Mouse (Mus musculus): ENCODE measurements around the gene Tgfbr3. TPM values are rescaled to one million over a fixed set of nuclear protein-coding genes. Genes with fewer than 3 reads are reported as not detected.
A peak's percentile ranks its signal among the peaks of the same experiment; 100 is the strongest.

Gene Tgfbr3
- polyA plus RNA-seq (2015; fragmentation: Nextera tagmentation; extraction: Ambion mirVana), result 4.9 and 6.1 TPM in 2 replicates

DNA sequence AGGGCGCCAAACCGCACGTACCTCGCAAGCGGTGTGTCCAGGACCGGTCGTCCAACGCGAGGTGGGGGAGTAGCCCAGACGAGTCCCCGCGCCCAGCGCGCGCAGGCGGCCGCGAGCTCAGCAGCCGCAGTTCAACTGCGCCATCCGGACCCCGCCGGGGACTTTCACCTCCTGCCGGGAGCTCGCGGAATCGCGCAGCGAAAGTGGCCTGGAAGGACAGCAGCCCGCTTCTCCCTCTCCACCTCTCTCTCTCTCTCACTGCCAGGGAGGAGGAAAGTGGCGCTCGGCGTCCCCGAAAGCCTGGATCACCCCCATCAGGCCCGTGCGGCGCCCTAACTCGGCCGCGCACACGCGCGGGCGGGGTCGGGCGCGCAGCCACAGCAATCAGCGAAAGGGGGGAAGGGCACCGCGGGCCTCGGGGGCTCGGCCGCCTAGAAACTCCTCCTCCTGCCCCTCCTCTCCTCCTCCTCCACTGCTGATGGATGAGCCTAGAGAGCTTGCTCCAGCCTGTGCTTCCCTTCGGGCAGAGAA is at the start of gene Tgfbr3:
Tgfbr3 (minus strand) TSS at position 396 of the 531 bp plus-strand sequence.
- peak within 1 kb of the TSS; percentile 73 for H3K4me3 ChIP-seq
- no peaks in the 10 kb centered on the region for H3K36me3 ChIP-seq
- H3K4me1 ChIP-seq (replicated peaks), result peaks cover 15% of the 10 kb centered on the region
- H3K9ac ChIP-seq, result peak within 1 kb of the TSS; percentile 81
- H3K27me3 ChIP-seq, result peaks cover 36% of the 10 kb centered on the region
- peak within 1 kb of the TSS; percentile 99 for H3K4me2 ChIP-seq
- WGBS, result under 1% methylated on average over 51 of the region's 54 CpGs
- no peaks in the 10 kb centered on the region for H3K9me3 ChIP-seq
- peak within 1 kb of the TSS; percentile 78 for H3K27ac ChIP-seq
- peak; percentile 95 for ATAC-seq (ENCODE audit: low FRiP score)

DNA sequence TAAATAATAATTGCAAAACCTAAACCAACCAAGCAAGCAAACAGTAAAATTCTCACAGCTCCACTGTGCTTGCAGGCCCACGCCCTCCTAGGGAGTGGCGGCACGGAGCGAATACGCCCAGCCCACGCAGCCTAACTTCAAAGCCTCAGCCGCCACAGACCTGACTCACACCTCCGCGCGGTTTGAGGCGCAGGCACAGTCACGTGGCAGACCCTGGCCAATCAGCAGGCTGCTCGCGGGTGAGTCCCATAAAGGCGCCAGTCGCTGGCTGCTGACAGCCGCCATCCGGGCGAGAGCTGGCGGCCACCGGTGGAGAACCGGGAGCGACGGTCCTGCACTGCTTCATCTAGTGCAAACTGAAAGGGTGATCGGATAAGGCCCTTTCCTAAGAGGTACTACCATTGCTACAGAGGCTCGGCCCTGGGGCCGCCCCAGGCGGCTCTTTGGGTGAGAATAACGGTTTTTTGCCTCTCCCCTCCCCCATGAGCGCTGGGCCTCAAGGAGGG is 41.5 kb upstream of the Tgfbr3 start, which contains the start of gene Brdt:
Brdt (plus strand) TSS at position 244 of the 506 bp plus-strand sequence.
- H3K36me3 ChIP-seq, result no peaks in the 10 kb centered on the region
- no peak within 1 kb of the TSS for H3K27ac ChIP-seq
- H3K27me3 ChIP-seq, result no peaks in the 10 kb centered on the region
- 88% methylated on average over 30 of the region's 30 CpGs for WGBS
- no peaks in the 10 kb centered on the region for H3K9me3 ChIP-seq
- no peak within 1 kb of the TSS for H3K4me3 ChIP-seq
- no peak within 1 kb of the TSS for H3K9ac ChIP-seq
- H3K4me1 ChIP-seq (replicated peaks), result no peaks in the 10 kb centered on the region
- H3K4me2 ChIP-seq, result no peak within 1 kb of the TSS
- ATAC-seq (ENCODE audit: low FRiP score), result no peak

DNA sequence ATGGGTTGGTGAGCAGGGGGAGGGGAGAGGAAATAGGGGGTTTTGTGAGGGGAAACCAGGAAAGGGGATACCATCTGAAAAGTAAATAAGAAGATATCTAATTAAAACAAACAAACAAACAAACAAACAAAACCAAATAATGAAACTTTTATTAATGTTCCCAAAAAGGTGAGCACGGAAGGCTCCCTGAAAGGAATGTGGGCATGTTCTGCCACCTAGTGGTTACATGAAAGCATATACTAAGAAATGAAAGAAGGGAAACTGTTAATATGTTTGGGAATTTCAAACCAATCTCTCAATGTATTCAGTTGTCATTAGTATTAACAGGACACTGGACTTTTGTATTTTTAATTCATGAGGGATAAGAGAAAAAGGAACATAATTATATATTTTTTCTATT is 31.3 kb upstream of the Tgfbr3 start:
- Histone ChIP-seq H3K4me2 (no peak overlapping the region), H3K27ac (no peak overlapping the region), H3K4me1 (replicated peaks) (no peaks in the 10 kb centered on the region), H3K4me3 (no peak overlapping the region), H3K27me3 (no peaks in the 10 kb centered on the region), H3K9ac (no peak overlapping the region), H3K36me3 (no peaks in the 10 kb centered on the region), H3K9me3 (no peaks in the 10 kb centered on the region)
- 3% methylated on average over 1 of the region's 1 CpGs for WGBS
- no peak for ATAC-seq (ENCODE audit: low FRiP score)

DNA sequence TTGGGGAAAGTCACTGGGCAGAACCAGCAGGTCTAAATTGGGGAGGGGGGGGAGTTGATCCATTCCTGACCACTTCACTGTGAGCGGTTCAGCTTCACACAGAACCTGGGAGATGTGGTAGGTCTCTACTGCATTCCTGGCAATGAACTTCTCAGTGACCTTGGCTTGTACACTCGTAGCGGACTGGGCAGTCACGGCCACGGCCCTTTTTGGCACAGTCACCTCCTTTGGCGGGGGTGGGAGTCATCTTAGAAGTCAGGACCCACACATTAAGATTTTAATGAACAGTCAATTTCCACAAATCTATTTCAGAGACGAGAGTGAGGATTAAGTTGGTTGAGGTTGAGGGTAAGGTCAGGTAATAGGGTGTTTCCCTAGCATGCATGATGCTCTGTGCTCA is 27.7 kb upstream of the Tgfbr3 start:
- ATAC-seq (ENCODE audit: low FRiP score), result no peak
- H3K4me3 ChIP-seq, result no peak overlapping the region
- H3K27ac ChIP-seq, result no peak overlapping the region
- 92% methylated on average over 7 of the region's 7 CpGs for WGBS
- H3K4me2 ChIP-seq, result no peak overlapping the region
- H3K9me3 ChIP-seq, result no peaks in the 10 kb centered on the region
- no peaks in the 10 kb centered on the region for H3K27me3 ChIP-seq
- H3K4me1 ChIP-seq (replicated peaks), result no peaks in the 10 kb centered on the region
- H3K36me3 ChIP-seq, result no peaks in the 10 kb centered on the region
- H3K9ac ChIP-seq, result no peak overlapping the region

DNA sequence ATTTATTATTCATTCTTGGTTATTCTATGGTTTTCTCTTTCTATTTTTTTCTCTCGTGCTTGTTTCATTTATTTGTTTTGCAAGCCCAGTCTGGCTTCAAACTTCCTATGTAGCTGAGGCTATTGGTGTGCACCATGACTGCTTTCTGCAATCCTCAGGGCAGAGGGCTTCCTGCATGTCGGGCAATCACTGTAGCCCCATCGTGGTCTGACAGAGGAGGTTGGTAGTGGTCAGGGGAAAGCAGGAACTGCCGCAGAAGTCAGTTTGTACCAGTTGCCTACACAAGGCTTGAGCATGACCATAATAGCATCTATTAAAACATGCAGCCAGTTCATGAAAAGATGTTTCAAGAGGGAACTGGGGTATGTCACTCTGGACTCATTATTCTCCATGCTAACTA is 18.0 kb upstream of the Tgfbr3 start:
- ATAC-seq (ENCODE audit: low FRiP score), result no peak
- H3K4me1 ChIP-seq (replicated peaks), result 0 out of 2 replicates have a peak, but pooled peaks cover 4% of the 10 kb centered on the region
- no peak overlapping the region for H3K4me3 ChIP-seq
- 0 out of 2 replicates have a peak, but pooled peaks cover 4% of the 10 kb centered on the region for H3K27me3 ChIP-seq
- no peaks in the 10 kb centered on the region for H3K9me3 ChIP-seq
- 84% methylated on average over 4 of the region's 4 CpGs for WGBS
- H3K27ac ChIP-seq, result no peak overlapping the region
- H3K36me3 ChIP-seq, result no peaks in the 10 kb centered on the region
- no peak overlapping the region for H3K4me2 ChIP-seq
- H3K9ac ChIP-seq, result no peak overlapping the region

DNA sequence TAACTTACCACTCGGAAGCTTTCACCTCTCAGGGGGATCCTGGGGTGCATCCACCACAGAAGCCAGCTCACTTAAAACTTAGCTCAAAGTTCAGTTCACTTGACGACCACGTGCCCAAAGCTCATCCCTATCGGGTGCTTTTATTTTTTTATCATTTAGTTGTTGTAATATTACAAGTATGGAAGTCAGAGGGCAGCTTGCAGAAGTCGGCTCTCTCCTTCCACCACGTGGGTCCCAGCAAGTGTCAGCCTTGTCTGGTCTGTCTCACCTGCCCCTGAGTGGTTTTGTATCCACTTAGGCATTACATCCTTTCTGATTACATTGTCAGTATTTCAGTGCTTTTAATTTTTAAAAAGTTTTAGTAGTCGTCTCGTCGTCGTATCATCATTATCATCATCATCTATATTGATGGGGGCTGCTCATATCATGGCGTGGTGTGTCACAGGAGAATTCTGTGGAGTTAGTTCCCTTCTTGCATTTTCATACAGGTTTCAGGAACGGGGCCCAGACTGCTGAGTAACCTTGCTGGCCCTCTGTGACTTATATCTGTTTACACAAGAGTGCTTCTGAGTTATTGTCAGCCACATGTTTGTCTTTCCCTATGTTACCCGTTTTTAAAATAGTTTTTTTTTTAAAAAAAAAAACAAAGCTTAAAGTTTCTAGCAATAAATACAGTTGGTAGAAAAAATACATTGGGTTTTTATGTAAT is 14.8 kb upstream of the Tgfbr3 start:
- H3K4me1 ChIP-seq (replicated peaks), result 0 out of 2 replicates have a peak, but pooled peaks cover 4% of the 10 kb centered on the region
- no peaks in the 10 kb centered on the region for H3K9me3 ChIP-seq
- H3K36me3 ChIP-seq, result no peaks in the 10 kb centered on the region
- WGBS, result 85% methylated on average over 13 of the region's 13 CpGs
- no peak overlapping the region for H3K9ac ChIP-seq
- no peak overlapping the region for H3K4me3 ChIP-seq
- no peak overlapping the region for H3K27ac ChIP-seq
- H3K27me3 ChIP-seq, result 0 out of 2 replicates have a peak, but pooled peaks cover 4% of the 10 kb centered on the region
- ATAC-seq (ENCODE audit: low FRiP score), result no peak
- H3K4me2 ChIP-seq, result no peak overlapping the region

DNA sequence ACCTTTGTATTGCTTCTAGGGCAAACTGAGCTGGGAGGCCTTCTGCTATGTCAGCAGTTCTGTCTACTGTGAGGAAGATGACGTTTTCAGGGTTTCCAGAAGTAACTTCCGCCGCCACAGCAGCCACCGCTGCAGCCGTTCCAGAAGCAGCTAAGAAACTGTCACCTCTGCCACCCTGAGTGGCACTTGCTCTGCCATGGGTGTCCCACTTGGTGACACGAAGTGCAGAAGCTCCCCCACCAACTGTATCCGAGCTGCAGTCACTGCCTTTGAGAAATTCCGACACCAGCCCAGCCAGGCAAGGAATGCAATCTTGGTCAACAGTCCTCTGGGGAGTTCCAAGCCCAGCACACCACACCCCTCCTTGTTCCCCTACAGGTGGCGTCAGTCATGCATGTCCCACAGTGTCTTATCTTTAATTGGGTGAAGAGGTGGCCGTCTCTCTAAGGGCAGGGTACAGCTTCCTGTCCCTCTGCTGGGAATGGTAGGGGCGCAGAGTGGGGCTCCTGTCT is 14.0 kb upstream of the Tgfbr3 start:
- no peak overlapping the region for H3K27ac ChIP-seq
- H3K9me3 ChIP-seq, result no peaks in the 10 kb centered on the region
- no peak overlapping the region for H3K4me3 ChIP-seq
- no peak overlapping the region for H3K4me2 ChIP-seq
- ATAC-seq (ENCODE audit: low FRiP score), result no peak
- H3K9ac ChIP-seq, result no peak overlapping the region
- H3K4me1 ChIP-seq (replicated peaks), result 0 out of 2 replicates have a peak, but pooled peaks cover 4% of the 10 kb centered on the region
- H3K36me3 ChIP-seq, result no peaks in the 10 kb centered on the region
- WGBS, result 54% methylated on average over 11 of the region's 11 CpGs
- H3K27me3 ChIP-seq, result 0 out of 2 replicates have a peak, but pooled peaks cover 4% of the 10 kb centered on the region

DNA sequence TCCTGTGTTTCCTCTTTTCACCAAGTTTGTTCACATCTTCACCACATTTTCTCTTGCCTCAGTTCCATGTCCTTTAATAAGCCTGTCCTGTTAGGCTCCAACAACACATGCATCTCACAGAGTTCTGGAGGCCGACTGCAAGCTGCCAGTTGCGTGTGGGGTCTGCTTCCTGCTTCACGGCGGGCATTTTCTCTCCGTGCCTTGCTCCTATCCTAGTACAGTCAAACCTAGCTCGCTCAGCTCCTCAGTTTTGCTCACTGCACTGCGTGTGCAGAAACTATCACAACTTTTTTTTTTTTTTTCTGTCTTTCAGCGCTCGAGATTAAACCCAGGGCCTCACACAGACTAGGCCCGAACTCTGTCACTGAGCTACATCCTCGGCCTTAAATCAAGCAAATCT is 9.4 kb upstream of the Tgfbr3 start:
- Histone ChIP-seq H3K27ac (no peak overlapping the region), H3K9me3 (no peaks in the 10 kb centered on the region), H3K36me3 (no peaks in the 10 kb centered on the region), H3K4me2 (no peak overlapping the region), H3K4me3 (no peak overlapping the region), H3K27me3 (no peaks in the 10 kb centered on the region), H3K4me1 (replicated peaks) (peaks cover 16% of the 10 kb centered on the region), H3K9ac (no peak overlapping the region)
- ATAC-seq (ENCODE audit: low FRiP score), result no peak
- 80% methylated on average over 11 of the region's 11 CpGs for WGBS

DNA sequence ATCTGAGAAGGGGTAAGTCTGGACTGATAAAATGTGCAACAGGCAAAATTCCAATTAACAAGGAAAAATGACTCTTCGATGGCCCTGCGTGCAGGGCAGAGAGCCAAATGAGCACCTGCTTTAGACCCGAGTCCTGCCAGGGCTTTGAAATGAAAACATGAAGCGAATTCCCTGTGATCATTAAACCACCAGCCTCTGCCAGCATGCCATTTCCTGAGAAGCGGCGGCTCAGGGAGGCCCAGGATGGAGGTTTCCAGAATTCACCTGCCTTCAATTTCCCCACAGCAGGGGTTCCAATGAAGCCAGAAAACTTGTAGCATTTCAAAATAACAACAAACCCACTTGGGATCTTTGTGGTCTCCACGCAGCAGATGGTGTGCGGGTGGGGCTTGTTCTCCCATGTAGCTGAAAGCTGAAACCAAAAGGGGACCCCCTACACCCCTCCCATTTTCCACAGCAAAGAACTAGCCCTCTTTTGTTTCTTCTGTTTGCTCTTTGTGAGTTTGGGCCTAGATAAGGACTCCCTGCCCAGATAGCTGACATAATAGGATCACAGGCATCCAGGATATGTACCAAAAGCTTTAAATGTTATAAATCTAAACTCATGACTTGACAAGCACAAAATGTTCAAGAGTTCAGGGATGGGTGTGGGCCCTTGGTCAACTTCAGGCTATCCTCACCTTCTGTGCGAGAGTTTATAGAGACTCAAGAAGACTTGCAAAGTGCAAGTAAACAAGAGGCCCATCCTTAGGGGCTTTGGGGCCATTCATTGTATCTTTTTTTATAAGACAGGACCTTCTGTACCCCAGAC is 7.3 kb upstream of the Tgfbr3 start:
- Histone ChIP-seq H3K9ac (no peak overlapping the region), H3K27me3 (peaks cover 3% of the 10 kb centered on the region; the same call in 1 of the 2 replicates), H3K4me2 (no peak overlapping the region), H3K9me3 (no peaks in the 10 kb centered on the region), H3K4me3 (no peak overlapping the region), H3K4me1 (replicated peaks) (peaks cover 12% of the 10 kb centered on the region), H3K36me3 (no peaks in the 10 kb centered on the region), H3K27ac (no peak overlapping the region)
- no peak for ATAC-seq (ENCODE audit: low FRiP score)
- 42% methylated on average over 9 of the region's 9 CpGs for WGBS

DNA sequence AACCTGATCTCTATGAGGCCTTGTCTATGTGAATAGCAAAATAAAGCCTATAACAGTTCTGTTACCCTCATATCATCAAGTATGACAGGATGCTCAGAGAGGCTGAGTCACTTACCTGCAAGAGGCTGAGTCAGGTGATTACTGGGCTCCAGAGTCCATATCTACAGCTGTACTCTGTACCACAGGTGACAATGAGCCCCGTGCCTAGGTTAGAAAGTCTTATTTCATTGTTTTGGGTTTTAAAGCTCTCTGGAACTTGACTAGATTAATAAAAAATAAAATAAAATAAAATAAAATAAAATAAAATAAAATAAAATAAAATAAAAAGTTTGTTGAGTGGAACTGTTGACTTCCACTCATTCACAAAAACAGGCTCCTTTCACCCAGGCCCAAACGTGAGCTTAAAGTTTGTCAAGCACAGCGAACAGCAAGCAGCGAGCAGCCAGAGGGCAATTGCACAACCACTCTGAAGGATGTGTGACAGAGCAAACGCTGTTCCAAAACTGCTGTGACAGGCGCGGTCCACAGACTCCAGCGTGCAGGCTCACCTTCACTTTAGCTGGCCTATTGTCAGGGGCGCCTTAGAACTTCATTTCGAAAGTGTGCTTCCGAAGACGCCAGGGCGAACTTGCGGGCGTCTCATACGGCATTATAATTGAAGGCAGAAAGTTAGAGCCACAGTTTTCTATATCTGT is 6.5 kb upstream of the Tgfbr3 start:
- Histone ChIP-seq H3K4me1 (replicated peaks) (peaks cover 12% of the 10 kb centered on the region), H3K9ac (no peak overlapping the region), H3K9me3 (no peaks in the 10 kb centered on the region), H3K4me3 (no peak overlapping the region), H3K27me3 (peaks cover 10% of the 10 kb centered on the region), H3K4me2 (no peak overlapping the region), H3K36me3 (no peaks in the 10 kb centered on the region), H3K27ac (no peak overlapping the region)
- ATAC-seq (ENCODE audit: low FRiP score), result no peak
- WGBS, result 79% methylated on average over 16 of the region's 16 CpGs

DNA sequence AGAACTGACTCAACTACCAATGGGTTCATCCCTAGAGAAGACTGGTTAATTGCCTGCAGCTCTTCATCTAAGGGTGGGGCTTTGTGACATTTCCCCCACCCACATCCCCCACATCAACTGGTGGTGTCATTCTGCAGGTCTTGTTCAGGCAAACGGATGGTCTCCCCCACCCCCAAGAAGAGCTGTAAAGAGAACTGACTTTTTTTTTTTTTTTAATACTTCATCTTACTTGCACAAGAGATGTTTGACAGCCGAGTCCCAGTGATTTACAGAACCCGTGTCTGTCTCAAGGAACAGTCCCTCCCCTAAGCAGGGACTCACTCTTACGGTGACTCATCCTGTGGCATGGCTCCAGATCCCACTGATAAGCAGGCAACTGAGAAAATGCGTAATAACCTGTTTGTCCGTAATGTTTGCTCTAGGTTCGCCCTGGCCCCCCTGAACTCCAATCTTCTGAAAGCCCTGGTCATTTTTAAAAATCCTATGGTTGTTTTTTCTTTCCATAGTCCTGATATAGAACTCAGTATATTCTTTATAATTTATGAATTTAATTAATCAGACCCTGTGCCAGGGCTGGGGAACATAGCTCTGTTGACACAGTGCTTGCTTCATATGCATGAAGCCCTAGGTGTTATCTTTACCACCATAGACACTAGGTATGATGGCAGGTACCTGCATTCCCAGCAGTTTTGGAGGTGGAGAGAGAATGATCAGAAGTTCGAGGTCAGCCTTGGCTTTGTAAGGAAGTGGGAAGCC is 5.8 kb upstream of the Tgfbr3 start:
- WGBS, result 74% methylated on average over 8 of the region's 8 CpGs
- H3K9ac ChIP-seq, result no peak overlapping the region
- ATAC-seq (ENCODE audit: low FRiP score), result no peak
- peaks cover 12% of the 10 kb centered on the region for H3K4me1 ChIP-seq (replicated peaks)
- H3K9me3 ChIP-seq, result no peaks in the 10 kb centered on the region
- H3K27ac ChIP-seq, result no peak overlapping the region
- peaks cover 17% of the 10 kb centered on the region for H3K27me3 ChIP-seq
- no peaks in the 10 kb centered on the region for H3K36me3 ChIP-seq
- H3K4me3 ChIP-seq, result no peak overlapping the region
- H3K4me2 ChIP-seq, result no peak overlapping the region

All from hindbrain, embryonic 13.5 days (tissue).